Mouse (Mus musculus) forebrain, embryonic 11.5 days (tissue): ENCODE measurements around the gene Nav2. TPM values are rescaled to one million over a fixed set of nuclear protein-coding genes. Genes with fewer than 3 reads are reported as not detected.

Source experiments
- ATAC-seq: fragments of 200-750 bp; cut with Nextera tagmentation; replicated peaks from 2 replicates; pipeline ENCODE4 v1.8.0; 2017; ENCODE audit warnings: moderate TSS enrichment; ENCODE audit not compliant: low FRiP score
- DNase-seq: peaks from one replicate; pipeline ENCODE4 v3.0.0-alpha.2; 2017; ENCODE audit warnings: low spot score
- H3K27ac ChIP-seq: fragments of 300-500 bp; sonication (generic); 2 replicates; pipeline ENCODE4 v1.5.1; 2014; ENCODE audit warnings: low read depth, low read length
- H3K27me3 ChIP-seq: fragments of 300-500 bp; sonication (generic); 2 replicates; pipeline ENCODE4 v1.6.1; 2014; ENCODE audit warnings: mild to moderate bottlenecking, low read length, mixed read lengths; ENCODE audit not compliant: control insufficient read depth, insufficient read depth
- H3K36me3 ChIP-seq: fragments of 300-500 bp; sonication (generic); 2 replicates; pipeline ENCODE4 v1.6.1; 2014; ENCODE audit warnings: mild to moderate bottlenecking, low read length, moderate library complexity, mixed read lengths; ENCODE audit not compliant: control insufficient read depth, insufficient read depth
- H3K4me1 ChIP-seq: fragments of 300-500 bp; sonication (generic); replicated peaks from 2 replicates; pipeline ENCODE4 v1.6.1; 2014; ENCODE audit warnings: low read length, mixed read lengths; ENCODE audit not compliant: control insufficient read depth, insufficient read depth
- H3K4me2 ChIP-seq: fragments of 300-500 bp; sonication (generic); 2 replicates; pipeline ENCODE4 v1.6.1; 2014; ENCODE audit warnings: low read depth, mild to moderate bottlenecking, low read length, moderate library complexity, mixed read lengths; ENCODE audit not compliant: severe bottlenecking
- H3K4me3 ChIP-seq: fragments of 300-500 bp; sonication (generic); 2 replicates; pipeline ENCODE4 v1.5.1; 2014; ENCODE audit warnings: low read depth, low read length
- H3K9ac ChIP-seq: fragments of 300-500 bp; sonication (generic); 2 replicates; pipeline ENCODE4 v1.6.1; 2014; ENCODE audit warnings: low read length
- H3K9me3 ChIP-seq: fragments of 300-500 bp; sonication (generic); 2 replicates; pipeline ENCODE4 v1.6.1; 2016; ENCODE audit warnings: low read length, mixed read lengths; ENCODE audit not compliant: control insufficient read depth
- WGBS: fragments of 180-500 bp; shearing (Covaris S2); extraction: QIAGEN DNeasy Blood & Tissue Kit; methylation state at CpG from one replicate; pipeline ENCODE4 v1.1.7; 2014; 5-methylcytosine and 5-hydroxymethylcytosine counted together
- polyA plus RNA-seq: library from polyadenylated mRNA; unstranded; fragments of >200 nt; fragmentation: Nextera tagmentation; extraction: Ambion mirVana; gene quantifications from 2 replicates; pipeline ENCODE4 v1.2.1, GENCODE M21; 2014

Gene Nav2
- polyA plus RNA-seq, 1 experiment from 2014 or later: 7.2 TPM

- H3K4me2 ChIP-seq: no peak overlapping the region
- H3K27me3 ChIP-seq: peaks cover 44% of the 10 kb centered on the region
- H3K36me3 ChIP-seq: no peaks in the 10 kb centered on the region
- no peak overlapping the region for H3K27ac ChIP-seq
- no peaks in the 10 kb centered on the region for H3K9me3 ChIP-seq
- DNase-seq (no peak), ATAC-seq (no peak; the same call in 1 of the 2 replicates)
- H3K9ac ChIP-seq: no peak overlapping the region
- H3K4me1 ChIP-seq: no peaks in the 10 kb centered on the region
- 77% methylated on average over 4 of the region's 4 CpGs for WGBS
- no peak overlapping the region for H3K4me3 ChIP-seq
These were observed 708.6 kb downstream of the Nav2 start for GRCm38 (mm10) chr7:49617087-49617486.

- H3K9me3 ChIP-seq: no peaks in the 10 kb centered on the region
- DNase-seq (no peak), ATAC-seq (no peak)
- H3K4me3 ChIP-seq: no peak overlapping the region
- H3K4me2 ChIP-seq: no peak overlapping the region
- no peaks in the 10 kb centered on the region for H3K4me1 ChIP-seq
- WGBS: 79% methylated on average over 1 of the region's 1 CpGs
- H3K9ac ChIP-seq: no peak overlapping the region
- no peak overlapping the region for H3K27ac ChIP-seq
- H3K27me3 ChIP-seq: peaks cover 66% of the 10 kb centered on the region
- no peaks in the 10 kb centered on the region for H3K36me3 ChIP-seq
These were observed 711.6 kb downstream of the Nav2 start for GRCm38 (mm10) chr7:49620160-49620559.

GRCm38 (mm10) chr7:49631885-49632284, 723.4 kb downstream of the Nav2 start:
- Histone ChIP-seq H3K9me3 (no peaks in the 10 kb centered on the region), H3K4me3 (no peak overlapping the region), H3K9ac (no peak overlapping the region), H3K27ac (no peak overlapping the region), H3K4me1 (peaks cover 25% of the 10 kb centered on the region), H3K27me3 (peaks cover 85% of the 10 kb centered on the region), H3K4me2 (no peak overlapping the region), H3K36me3 (no peaks in the 10 kb centered on the region)
- no peak for DNase-seq
- 16% methylated on average over 9 of the region's 9 CpGs for WGBS
- ATAC-seq: no peak

GRCm38 (mm10) chr7:49632391-49632790, 723.9 kb downstream of the Nav2 start:
- ATAC-seq (no peak), DNase-seq (no peak)
- Histone ChIP-seq H3K4me3 (no peak overlapping the region), H3K27me3 (peaks cover 85% of the 10 kb centered on the region), H3K9ac (no peak overlapping the region; the same call in 1 of the 2 replicates), H3K36me3 (no peaks in the 10 kb centered on the region), H3K4me1 (peaks cover 29% of the 10 kb centered on the region), H3K27ac (no peak overlapping the region), H3K4me2 (peak overlapping the region; percentile 24; the same call in 1 of the 2 replicates), H3K9me3 (no peaks in the 10 kb centered on the region)
- 3% methylated on average over 24 of the region's 24 CpGs for WGBS

GRCm38 (mm10) chr7:49633375-49633956, 725.0 kb downstream of the Nav2 start:
- H3K27ac ChIP-seq: no peak overlapping the region
- DNase-seq: peak; percentile 75
- peak overlapping the region; percentile 30; the same call in 1 of the 2 replicates for H3K9ac ChIP-seq
- peaks cover 36% of the 10 kb centered on the region for H3K4me1 ChIP-seq
- peak overlapping the region; percentile 24 for H3K4me3 ChIP-seq
- ATAC-seq: no peak
- H3K9me3 ChIP-seq: no peaks in the 10 kb centered on the region
- H3K27me3 ChIP-seq: peaks cover 82% of the 10 kb centered on the region
- WGBS: 0% methylated on average over 33 of the region's 33 CpGs
- H3K4me2 ChIP-seq: peak overlapping the region; percentile 42
- H3K36me3 ChIP-seq: no peaks in the 10 kb centered on the region

- ATAC-seq (peak; percentile 45), DNase-seq (peak; percentile 72)
- no peak overlapping the region for H3K27ac ChIP-seq
- H3K4me2 ChIP-seq: peak overlapping the region; percentile 42
- H3K9me3 ChIP-seq: no peaks in the 10 kb centered on the region
- WGBS: under 1% methylated on average over 26 of the region's 26 CpGs
- H3K4me3 ChIP-seq: peak overlapping the region; percentile 24
- H3K36me3 ChIP-seq: no peaks in the 10 kb centered on the region
- peaks cover 72% of the 10 kb centered on the region for H3K27me3 ChIP-seq
- H3K9ac ChIP-seq: no peak overlapping the region; the same call in 1 of the 2 replicates
- H3K4me1 ChIP-seq: peaks cover 38% of the 10 kb centered on the region
These were observed 726.0 kb downstream of the Nav2 start for GRCm38 (mm10) chr7:49634291-49635073.

- peak; percentile 71 for DNase-seq
- H3K4me2 ChIP-seq: peak overlapping the region; percentile 42
These were observed 726.6 kb downstream of the Nav2 start for GRCm38 (mm10) chr7:49635074-49635621.

GRCm38 (mm10) chr7:49635971-49636370, 727.5 kb downstream of the Nav2 start:
- under 1% methylated on average over 22 of the region's 22 CpGs for WGBS
- H3K9me3 ChIP-seq: no peaks in the 10 kb centered on the region
- H3K9ac ChIP-seq: peak overlapping the region; percentile 29; the same call in 1 of the 2 replicates
- ATAC-seq: no peak
- H3K4me2 ChIP-seq: peak overlapping the region; percentile 42
- no peak overlapping the region for H3K27ac ChIP-seq
- H3K4me3 ChIP-seq: peak overlapping the region; percentile 24
- H3K36me3 ChIP-seq: no peaks in the 10 kb centered on the region
- H3K4me1 ChIP-seq: peaks cover 45% of the 10 kb centered on the region
- DNase-seq: no peak
- peaks cover 70% of the 10 kb centered on the region for H3K27me3 ChIP-seq

More at GRCm38 (mm10) chr7:49635074-49635621, 726.6 kb downstream of the Nav2 start:
- peaks cover 42% of the 10 kb centered on the region for H3K4me1 ChIP-seq
- no peaks in the 10 kb centered on the region for H3K36me3 ChIP-seq
- no peaks in the 10 kb centered on the region for H3K9me3 ChIP-seq
- under 1% methylated on average over 35 of the region's 35 CpGs for WGBS
- peak overlapping the region; percentile 39; the same call in 1 of the 2 replicates for H3K9ac ChIP-seq
- peak overlapping the region; percentile 24 for H3K4me3 ChIP-seq
- H3K27me3 ChIP-seq: peaks cover 72% of the 10 kb centered on the region
- H3K27ac ChIP-seq: no peak overlapping the region
- ATAC-seq: no peak
